Mouse (Mus musculus): Measurements from ENCODE around the gene Gss.
"Not testable (repeated sequence)": the region's sequence is repeated elsewhere in the genome, so short reads cannot be mapped to it uniquely, and the experiment has no call there.

Gene Gss

DNA sequence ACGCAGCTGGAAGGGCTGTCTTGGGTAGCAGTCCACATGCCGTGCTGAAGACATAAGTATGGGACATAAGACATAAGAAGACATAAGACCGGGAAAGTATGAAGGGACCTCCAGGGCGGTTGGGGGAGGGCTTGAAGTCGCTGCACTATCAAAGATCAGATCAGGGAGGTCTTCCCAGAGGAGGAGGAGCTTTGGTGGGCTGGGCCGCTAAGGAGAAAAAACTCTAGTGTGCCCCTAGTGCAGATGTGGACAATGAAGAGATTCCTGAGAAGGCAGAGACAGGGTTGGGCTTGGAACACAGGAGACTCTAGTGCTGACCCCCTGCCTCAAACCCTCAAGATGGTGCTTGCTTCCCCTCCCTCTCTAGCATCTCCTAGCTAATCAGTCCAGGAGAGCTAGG lies 24.4 kb upstream of the Gss start:
- DNase-seq: no peak

- no peak for DNase-seq
These were observed 21.3 kb upstream of the Gss start for GRCm38 (mm10) chr2:155613953-155614352.

GRCm38 (mm10) chr2:155613326-155613755 lies 20.7 kb upstream of the Gss start:
- peak; percentile 42 for DNase-seq

DNA sequence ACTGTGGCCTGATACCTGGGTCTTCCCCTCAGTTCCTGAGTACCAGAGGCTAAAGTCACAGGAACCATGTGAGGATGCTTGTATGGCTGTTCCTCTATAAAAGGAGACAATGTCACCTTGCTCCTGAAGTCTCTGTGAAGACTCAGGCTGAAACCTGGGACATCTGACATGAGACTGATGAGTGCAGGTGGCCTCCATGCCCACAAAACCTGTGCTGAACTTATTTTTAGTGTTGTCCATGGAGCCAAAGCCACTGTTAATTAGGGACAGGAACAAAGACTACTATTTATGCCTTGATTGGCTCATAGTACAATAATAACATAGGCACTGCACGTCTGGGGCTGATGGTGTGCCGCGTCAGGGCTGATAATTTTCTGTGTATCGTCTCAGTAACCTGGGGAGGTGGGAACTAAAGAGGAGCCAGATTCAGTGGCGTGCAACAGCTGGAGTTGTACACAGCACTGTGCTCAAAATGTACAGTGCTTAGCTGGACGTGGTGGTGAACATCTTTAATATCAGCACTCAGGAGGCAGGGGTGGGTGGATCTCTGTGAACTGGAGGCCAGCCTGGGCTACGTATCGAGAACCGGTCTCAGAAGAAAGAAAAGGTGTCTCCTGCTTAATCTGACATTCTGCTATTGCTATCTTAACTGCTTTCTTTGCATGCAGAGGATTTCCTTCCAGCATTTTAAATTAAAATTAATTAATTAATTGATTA lies 19.4 kb upstream of the Gss start:
- DNase-seq: no peak

- no peak for DNase-seq
These were observed 18.4 kb upstream of the Gss start, which contains the start of gene Myh7b for GRCm38 (mm10) chr2:155610978-155611377. Gene Myh7b, plus strand, starts transcription at chr2:155611212.

GRCm38 (mm10) chr2:155606360-155606759 lies 13.8 kb upstream of the Gss start:
- no peak for DNase-seq

GRCm38 (mm10) chr2:155605236-155605589 lies 12.6 kb upstream of the Gss start:
- DNase-seq: not testable (repeated sequence)

- DNase-seq: no peak
These were observed 12.1 kb upstream of the Gss start for GRCm38 (mm10) chr2:155604560-155605235.

DNA sequence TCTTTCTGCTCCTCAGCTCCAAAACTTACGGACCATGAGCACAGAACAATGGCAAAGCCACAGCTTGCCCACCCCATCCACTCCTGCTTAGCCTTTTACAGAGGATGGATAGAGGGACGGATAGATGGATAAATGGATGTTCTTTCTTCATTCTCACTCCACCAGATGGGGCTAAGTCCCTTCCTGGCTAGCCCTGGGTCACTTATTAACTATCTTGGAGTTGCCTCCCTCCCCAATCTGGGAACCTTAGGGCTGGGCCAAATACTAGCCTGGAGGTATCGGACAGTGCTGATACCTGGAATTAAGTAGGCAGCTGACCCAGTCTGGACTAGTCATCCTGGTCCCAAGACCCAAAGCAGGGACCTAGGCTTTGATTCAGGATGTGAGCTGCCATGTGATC lies 11.1 kb upstream of the Gss start:
- peak; percentile 31 for DNase-seq

GRCm38 (mm10) chr2:155595516-155595915 lies 2.9 kb upstream of the Gss start:
- no peak for DNase-seq

GRCm38 (mm10) chr2:155592854-155593283 lies 259 bp upstream of the Gss start:
- no peak for DNase-seq

DNA sequence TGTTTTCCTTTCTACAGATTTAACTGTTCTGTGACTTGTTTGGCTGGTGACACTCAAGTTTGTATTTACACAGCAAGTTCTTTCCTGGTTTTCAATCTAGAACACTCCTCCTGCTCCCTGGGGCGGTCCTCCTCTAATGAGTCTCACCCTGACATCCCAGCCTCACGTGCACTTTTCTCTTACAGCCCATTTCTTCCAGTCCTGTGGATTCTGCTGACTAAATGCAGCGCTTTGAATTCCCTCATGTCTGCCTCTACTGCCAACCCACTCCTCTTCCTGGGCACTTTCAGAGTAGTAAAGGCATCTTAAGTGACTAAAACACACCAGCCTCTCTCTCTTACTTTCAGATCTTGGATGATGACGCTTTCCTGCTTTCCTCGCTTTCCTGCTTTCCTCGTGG lies 934 bp downstream of the Gss start:
- peak; percentile 72 for DNase-seq

DNA sequence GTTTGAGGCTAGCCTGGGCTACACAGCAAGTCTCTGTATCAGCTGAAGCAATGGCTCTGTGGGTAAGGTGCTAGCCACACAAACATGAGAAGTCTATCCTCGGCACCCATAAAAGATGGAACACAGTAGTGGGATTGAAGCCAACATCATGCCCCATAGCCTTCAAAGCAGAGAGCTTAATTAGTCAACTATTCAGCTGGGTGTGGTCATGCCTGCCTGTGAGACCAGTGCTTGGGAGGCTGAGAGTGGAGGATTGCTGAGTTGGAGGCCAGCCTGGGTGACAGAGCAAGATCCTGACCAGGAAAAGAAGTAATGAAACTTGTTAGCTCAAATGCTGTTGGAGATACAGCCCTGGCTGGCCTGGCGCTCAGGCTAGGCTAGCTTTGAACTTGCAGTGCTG lies 1.7 kb downstream of the Gss start:
- DNase-seq: peak; percentile 60

DNA sequence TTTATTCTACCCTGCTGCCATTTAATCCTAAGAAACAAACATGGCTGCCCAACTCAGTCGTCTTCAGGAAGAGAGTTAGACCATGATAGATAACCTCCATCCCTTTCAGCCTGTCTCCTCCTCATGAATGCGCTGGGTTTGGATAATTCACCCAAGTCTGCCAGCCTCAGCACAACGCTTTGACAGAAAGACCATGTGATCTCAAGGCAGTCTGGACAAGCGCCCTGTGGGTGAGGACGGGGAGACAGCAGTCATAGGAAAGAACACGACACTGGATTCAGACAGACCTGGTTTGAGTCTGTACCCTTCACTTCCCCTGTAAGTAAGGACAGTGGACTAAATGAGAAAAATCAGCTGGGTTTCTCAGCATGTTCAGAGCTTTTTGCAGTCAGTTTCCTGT lies 3.1 kb downstream of the Gss start:
- DNase-seq: peak; percentile 47

DNA sequence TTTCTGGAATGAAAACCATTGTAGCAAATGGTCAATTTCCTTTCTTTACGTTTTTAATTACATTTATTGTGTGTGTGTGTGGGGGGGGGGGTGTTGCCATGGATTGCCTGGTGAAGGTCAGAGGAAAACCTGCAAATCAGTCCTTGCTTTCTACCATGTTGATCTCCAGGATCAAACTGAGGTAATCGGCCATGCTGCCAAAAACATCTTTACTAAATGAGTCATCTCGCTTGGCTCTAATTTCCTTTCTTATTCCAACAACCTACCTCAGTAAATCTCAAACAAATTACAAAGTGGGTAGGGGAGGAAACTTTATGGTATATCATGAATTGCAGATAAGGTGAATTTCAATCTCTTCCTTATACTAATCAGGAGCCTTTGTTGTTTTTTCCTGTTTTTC lies 4.5 kb downstream of the Gss start:
- DNase-seq: no peak

- DNase-seq: peak; percentile 68
These were observed 7.1 kb downstream of the Gss start for GRCm38 (mm10) chr2:155585486-155585885.

DNA sequence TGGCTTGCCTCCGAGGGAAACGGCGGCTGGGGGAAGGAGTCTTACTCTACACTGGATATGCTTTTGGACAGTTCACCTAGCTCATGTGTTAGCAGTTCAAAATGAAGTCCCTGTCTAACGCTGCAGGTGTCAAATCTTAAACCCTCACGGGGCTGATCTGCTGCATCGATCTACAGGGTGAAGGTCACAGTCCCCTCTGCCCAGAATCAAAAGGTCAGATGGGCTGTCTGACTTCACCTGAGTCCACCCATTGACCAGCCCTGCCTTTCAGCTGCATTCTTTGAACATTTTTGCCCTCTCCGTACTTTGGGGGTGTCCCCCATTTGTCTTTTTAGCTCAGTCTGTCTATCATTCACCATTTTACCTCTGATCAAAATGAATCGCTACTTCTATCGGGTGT lies 7.5 kb downstream of the Gss start:
- no peak for DNase-seq

DNA sequence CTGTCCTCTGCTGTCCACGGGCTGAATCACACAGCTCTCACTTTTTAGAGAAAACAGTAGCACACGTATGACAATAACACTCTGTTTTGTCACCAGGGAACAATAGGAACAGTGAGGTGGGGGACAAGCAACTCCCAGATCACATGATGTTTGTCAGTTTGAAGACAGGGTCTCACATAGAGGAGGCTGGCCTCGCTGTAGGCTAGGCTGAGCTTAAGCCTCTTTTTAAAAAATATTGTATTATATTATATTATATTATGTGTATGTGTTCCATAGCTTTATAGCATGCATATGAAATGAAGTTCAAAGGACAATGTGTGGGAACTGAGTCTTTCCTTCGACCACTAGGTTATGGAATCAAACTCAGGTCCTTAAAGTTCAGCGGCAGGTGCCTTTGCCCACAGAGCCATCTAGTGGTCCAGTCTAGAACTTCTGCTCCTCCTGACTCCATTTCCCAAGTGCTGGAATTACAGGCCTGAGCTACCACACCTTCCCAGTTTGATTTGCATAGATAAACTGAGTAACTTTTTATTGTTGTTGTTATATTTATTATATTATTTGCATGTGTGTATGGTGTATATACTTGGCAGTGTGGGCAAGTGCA lies 8.6 kb downstream of the Gss start:
- DNase-seq: peak; percentile 69

- DNase-seq: no peak
These were observed 9.6 kb downstream of the Gss start for GRCm38 (mm10) chr2:155582996-155583395.

- peak; percentile 41 for DNase-seq
These were observed 10.1 kb downstream of the Gss start for GRCm38 (mm10) chr2:155582384-155582995.

DNA sequence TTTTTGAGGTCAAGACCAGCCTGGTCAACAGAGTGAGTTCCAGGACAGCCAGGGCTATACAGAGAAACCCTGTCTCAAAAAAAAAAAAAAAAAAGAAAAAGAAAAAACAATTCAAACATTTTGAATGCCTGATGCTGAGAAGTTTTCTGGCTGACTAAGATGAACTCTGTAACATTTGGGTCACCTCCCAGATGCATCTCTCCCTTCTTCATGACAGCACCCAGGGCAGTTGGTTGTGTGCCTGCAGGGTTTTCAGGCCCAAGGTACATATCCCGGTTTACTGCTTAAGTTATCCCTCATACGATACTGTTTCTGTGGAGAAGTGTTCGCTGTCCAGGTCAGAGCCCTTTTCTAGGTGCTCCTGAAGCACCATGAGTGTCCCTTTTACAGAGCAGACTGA lies 12.3 kb downstream of the Gss start:
- DNase-seq: no peak

GRCm38 (mm10) chr2:155576656-155577055 lies 16.0 kb downstream of the Gss start:
- no peak for DNase-seq

GRCm38 (mm10) chr2:155574700-155575099 lies 17.9 kb downstream of the Gss start:
- peak; percentile 93 for DNase-seq

DNA sequence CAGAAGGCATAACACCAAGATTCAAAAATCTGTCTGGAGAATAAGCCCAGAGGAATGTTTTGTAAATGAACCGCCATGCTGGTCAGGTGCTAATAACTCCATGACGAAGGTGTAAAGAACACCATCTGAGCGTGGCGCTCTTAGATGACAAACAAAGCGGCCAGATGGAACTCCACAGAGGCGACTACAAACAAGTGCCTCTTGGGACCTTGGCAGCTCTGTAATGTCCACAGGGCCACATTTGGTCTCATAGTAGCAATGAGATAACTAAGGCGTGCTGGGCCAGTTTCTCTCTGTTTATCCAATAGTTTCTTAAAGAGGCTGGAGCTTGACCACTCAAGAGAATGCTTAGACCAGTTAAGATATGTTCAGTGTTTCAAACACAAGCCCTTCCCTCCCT lies 18.6 kb downstream of the Gss start:
- no peak for DNase-seq

All from kidney, adult 11 months (tissue).